Mouse (Mus musculus): ENCODE results near the gene Gkn3.
A peak's percentile ranks its signal among the peaks of the same experiment; 100 is the strongest.

Gene Gkn3

GRCm38 (mm10) chr6:87388877-87389276, at the start of gene Gkn3:
Gkn3 (minus strand) TSS chr6:87388935.
- DNase-seq (ENCODE audit: low spot score in 2 of 2) = no peak

- no peak for DNase-seq (ENCODE audit: low spot score in 2 of 2)
Measured at GRCm38 (mm10) chr6:87436745-87437144, 48.0 kb upstream of the Gkn3 start.

GRCm38 (mm10) chr6:87435791-87436190, 47.1 kb upstream of the Gkn3 start:
- no peak for DNase-seq (ENCODE audit: low spot score in 2 of 2)

- no peak for DNase-seq (ENCODE audit: low spot score in 2 of 2)
Measured at GRCm38 (mm10) chr6:87428487-87429044, 39.8 kb upstream of the Gkn3 start, which contains the start of gene Bmp10. Bmp10 (plus strand) TSS chr6:87428994.

GRCm38 (mm10) chr6:87427616-87428015, 38.9 kb upstream of the Gkn3 start:
- DNase-seq (ENCODE audit: low spot score in 2 of 2) = no peak

DNA sequence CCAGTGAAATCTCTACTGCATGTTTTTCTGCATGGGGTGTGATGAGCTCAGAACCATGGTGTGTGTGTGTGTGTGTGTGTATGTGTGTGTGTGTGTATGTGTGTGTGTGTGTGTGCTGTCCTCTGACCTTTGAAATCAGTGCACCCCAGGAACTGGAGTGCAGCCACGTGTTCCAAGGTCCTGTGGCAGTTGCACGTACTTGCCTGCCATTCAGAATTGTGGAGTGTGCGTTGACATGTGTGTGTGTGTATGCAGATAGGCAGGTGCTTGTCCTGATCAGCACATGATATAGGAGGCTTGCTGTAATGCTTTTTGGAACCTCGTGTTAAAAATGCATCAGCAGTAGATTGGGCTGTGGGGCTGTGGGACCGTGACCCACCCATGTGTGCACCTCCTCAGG, 38.2 kb upstream of the Gkn3 start:
- DNase-seq (ENCODE audit: low spot score in 2 of 2) = no peak

DNA sequence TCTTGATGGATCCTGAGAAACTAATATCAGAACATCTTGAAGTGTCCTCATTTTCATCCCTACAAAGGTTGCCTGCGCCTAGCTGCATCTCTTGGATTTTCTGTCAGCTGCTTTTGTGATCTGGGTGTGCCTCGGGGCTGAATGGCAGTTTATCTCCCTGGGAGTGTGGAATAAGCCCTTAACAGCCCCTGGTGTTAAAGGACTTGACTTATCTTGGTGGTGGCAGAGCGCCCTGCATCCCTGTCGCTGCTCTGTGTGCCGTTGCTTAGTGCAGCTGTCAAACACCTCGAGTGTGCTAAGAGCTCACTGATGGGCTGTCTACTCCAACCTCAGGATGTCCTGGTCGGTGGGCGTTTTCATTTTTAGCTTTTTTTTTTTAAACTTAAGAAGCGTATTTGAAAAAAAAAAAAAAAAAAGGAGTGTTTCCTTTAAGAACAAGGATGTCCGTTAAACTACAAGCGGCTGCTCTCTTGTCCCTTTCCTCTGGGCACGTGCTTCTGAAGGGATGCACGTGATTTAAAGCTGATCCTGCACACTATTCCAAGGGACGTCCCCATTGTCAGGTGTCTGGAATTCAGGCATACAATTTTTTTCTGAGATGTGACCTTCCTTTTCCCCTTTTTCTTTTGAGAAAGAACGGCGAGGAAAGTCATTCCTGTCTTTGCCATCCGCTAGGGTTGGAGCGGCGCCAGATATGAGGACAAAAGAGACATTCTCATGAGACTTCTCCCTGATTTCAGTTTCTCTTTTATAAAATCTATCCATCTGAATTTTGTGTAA, 35.5 kb upstream of the Gkn3 start:
- peak in 1 of 2 experiments; percentile 10 for DNase-seq (ENCODE audit: low spot score in 2 of 2)

- no peak for DNase-seq (ENCODE audit: low spot score in 2 of 2)
Measured at GRCm38 (mm10) chr6:87422304-87422703, 33.6 kb upstream of the Gkn3 start.

DNA sequence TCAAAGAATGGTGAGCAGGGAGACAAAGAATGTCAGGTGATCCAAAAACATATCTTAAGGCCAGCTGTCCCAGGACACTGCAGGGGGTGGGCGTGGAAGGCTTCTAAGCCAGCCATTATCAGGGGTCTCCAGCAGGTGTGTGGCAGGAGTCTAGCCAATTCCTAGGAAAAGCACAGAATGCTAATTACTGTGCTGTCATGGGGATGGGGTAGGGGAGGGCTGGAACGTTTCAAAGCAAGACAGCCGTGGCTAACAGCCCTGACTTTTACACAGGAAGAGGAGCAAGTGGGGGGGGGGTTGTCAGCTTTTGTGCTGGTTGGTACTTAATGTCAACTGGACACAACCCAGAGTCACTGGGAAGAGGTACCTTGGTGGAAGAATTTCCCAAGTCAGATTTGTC, 23.3 kb upstream of the Gkn3 start:
- no peak for DNase-seq (ENCODE audit: low spot score in 2 of 2)

DNA sequence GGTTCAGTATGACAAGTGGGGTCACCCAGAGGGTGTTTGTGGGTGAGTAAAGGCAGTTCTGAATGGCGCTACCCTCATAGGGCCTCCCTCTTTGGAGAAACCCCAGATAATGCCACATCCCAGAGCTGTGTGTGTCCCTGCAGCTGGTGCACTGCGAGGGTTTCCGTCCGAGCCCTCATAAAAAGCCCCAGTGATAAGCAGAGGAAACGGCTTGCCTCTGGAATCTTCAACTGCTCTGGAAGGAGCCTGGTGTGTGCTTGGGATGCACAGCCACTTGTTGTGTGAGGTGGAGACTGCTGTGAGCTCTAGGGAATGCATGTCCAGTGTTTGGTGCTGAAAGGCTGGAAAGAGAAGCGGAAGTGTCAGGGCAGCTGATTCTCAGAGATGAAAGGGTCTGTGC, 12.7 kb upstream of the Gkn3 start:
- DNase-seq (ENCODE audit: low spot score in 2 of 2) = no peak

GRCm38 (mm10) chr6:87399886-87400566, 11.3 kb upstream of the Gkn3 start:
- no peak for DNase-seq (ENCODE audit: low spot score in 2 of 2)

GRCm38 (mm10) chr6:87399137-87399536, 10.4 kb upstream of the Gkn3 start:
- DNase-seq (ENCODE audit: low spot score in 2 of 2) = peak; percentile 81 to 84

GRCm38 (mm10) chr6:87394783-87395182, 6.0 kb upstream of the Gkn3 start:
- no peak for DNase-seq (ENCODE audit: low spot score in 2 of 2)

DNA sequence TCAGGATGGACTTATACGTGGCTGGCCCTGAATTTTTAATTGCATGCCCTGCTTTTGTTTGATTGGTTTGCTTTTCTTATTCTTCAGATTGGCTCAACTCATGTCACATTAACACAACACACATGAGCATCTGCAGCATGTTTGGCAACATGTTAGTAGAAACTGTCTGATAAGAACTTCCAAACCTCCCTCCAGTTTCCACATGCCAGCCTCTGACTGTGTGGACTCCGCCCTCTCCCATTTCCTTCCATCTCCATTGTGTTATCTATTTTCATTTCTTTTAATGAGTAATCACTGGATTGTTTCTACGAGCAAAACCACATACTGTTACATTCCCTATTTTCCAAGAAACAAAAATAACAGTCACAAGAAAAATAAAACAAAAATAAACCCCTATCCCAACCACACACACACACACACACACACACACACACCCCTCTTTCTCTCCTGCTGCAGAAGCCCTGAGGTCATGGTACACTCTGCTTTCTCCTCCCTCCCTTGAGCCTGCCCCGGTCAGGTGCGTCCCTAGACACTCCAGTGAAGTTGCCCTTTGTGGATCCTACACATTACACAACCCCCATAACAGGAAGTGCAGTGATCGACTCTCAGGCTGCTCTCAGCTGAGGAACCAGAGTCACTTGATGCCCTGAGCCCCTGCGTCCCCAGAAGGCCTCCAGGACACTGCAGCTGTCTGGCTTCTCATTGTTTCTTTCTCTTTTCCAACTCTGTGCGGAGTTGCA, 4.9 kb upstream of the Gkn3 start:
- no peak for DNase-seq (ENCODE audit: low spot score in 2 of 2)

DNA sequence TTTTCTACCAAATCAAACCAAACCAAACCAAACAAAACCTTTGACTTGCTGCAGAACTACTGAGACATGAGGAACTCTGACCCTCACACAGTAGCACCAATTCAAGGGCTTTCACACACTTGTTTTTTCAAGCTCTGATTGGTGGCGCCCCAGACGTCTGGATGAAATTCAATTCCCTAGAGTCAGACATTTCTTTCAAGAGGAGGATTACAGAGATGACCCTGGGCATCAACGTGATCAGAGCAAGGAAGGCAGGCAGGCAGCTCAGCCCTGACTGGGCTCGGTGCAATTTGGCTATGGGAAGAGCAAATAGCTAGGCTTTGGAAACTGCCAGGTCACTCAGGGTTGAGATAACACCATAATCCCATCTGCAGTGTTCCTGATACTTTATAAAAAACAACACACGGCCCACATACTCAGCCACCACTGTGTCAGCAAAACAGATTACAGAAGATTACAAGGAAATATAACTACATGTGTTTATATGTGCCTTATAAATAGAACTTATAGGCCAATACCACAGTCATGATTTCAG, 787 bp upstream of the Gkn3 start:
- no peak for DNase-seq (ENCODE audit: low spot score in 2 of 2)

DNA sequence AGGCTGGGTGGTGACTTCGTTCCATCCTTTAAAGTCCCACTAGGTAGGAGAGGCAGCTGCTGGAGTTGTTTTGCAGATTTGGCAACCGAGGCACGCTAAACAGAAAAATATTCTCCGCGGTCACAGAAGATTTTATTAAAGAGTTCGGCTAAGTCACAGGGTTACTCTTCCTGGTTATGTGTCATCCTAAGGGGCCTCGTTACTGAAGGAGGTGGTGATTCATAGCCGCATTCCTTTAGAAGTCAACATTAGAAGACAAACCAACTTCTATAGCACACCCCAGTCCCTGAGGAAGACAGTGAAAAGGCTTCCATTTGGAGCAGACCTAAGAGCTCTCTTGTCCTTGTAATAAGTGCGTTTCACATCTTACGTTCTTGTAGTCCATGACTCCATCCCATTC, 2.1 kb downstream of the Gkn3 start:
- no peak for DNase-seq (ENCODE audit: low spot score in 2 of 2)

- DNase-seq (ENCODE audit: low spot score in 2 of 2) = peak; percentile 83
Measured at GRCm38 (mm10) chr6:87386203-87386602, 2.5 kb downstream of the Gkn3 start.

DNA sequence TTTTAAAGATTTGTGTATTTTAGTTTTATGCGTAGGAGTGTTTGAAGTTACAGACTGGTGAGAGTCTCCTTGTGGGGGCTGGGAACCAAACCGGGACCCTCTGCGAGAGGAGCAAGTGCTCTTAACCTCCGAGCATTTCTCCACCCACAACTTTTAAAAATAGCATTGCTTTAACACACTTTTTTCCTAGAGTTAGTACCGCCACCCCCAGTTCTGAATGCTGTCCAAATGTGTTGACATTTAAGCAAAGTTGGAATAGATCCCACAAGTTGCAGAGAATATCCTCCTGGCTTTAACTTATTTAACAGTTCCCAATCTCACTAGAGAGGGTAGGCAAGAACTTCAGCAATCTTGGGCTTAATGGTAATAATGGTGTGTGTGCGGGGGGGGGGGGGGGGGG, 4.0 kb downstream of the Gkn3 start:
- DNase-seq (ENCODE audit: low spot score in 2 of 2) = peak; percentile 51 to 55

GRCm38 (mm10) chr6:87383926-87384691, 4.6 kb downstream of the Gkn3 start:
- DNase-seq (ENCODE audit: low spot score in 2 of 2) = peak; percentile 35 to 52

DNA sequence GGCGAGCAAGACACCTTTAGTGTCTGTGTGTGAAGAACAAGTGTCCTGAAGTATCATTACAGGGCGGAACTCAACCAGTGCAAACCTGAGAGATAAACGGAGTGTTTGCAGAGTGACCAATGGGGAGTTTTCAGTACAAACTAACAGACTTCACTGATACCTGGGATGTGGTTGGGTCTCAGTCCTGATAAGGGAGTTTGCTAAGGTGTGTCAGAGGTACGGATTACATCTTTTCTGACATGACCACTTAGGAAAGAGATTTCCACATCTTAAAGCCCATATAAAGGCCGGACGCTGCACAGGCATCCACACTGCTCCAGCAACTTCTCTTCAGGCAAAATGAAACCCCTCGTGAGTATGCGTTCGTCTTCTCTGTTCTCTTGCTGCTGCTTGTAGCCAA, 15.7 kb downstream of the Gkn3 start, which contains the start of gene Gkn2:
Gkn2 (plus strand) TSS at position 301 of the 400 bp plus-strand sequence.
- DNase-seq (ENCODE audit: low spot score in 2 of 2) = no peak

GRCm38 (mm10) chr6:87369223-87369622, 19.5 kb downstream of the Gkn3 start:
- no peak for DNase-seq (ENCODE audit: low spot score in 2 of 2)

Data from right cerebral cortex, adult 2 months (tissue).